Mouse (Mus musculus) hindbrain, embryonic 14.5 days (tissue): Measurements from ENCODE around the gene Gm28035. TPM values are rescaled to one million over a fixed set of nuclear protein-coding genes. Genes with fewer than 3 reads are reported as not detected.

Experiments
- ATAC-seq: fragments of 200-750 bp; cut with Nextera tagmentation; 2 replicates; pipeline ENCODE4 v1.8.0; 2017; ENCODE audit warnings: moderate number of reproducible peaks, mild to moderate bottlenecking, moderate TSS enrichment, moderate library complexity; ENCODE audit not compliant: low FRiP score
- DNase-seq: peaks from one replicate; pipeline ENCODE4 v3.0.0-alpha.2; 2015; ENCODE audit warnings: low spot score
- H3K27ac ChIP-seq: fragments of 300-500 bp; sonication (generic); 2 replicates; pipeline ENCODE4 v1.5.1; 2014; ENCODE audit warnings: mild to moderate bottlenecking, moderate library complexity
- H3K27me3 ChIP-seq: fragments of 300-500 bp; sonication (generic); 2 replicates; pipeline ENCODE4 v1.6.1; 2014; ENCODE audit warnings: mild to moderate bottlenecking, low read length, mixed read lengths; ENCODE audit not compliant: control insufficient read depth, insufficient read depth
- H3K36me3 ChIP-seq: fragments of 300-500 bp; sonication (generic); replicated peaks from 2 replicates; pipeline ENCODE4 v1.6.1; 2014; ENCODE audit not compliant: control insufficient read depth, insufficient read depth
- H3K4me1 ChIP-seq: fragments of 300-500 bp; sonication (generic); replicated peaks from 2 replicates; pipeline ENCODE4 v1.6.1; 2014; ENCODE audit warnings: antibody characterized with exemption, low read length, mixed read lengths; ENCODE audit not compliant: control insufficient read depth, insufficient read depth
- H3K4me2 ChIP-seq: fragments of 300-500 bp; sonication (generic); replicated peaks from 2 replicates; pipeline ENCODE4 v1.6.1; 2014; ENCODE audit warnings: mild to moderate bottlenecking, moderate library complexity
- H3K4me3 ChIP-seq: fragments of 300-500 bp; sonication (generic); replicated peaks from 2 replicates; pipeline ENCODE4 v1.5.1; 2014; ENCODE audit warnings: mild to moderate bottlenecking, low read length
- H3K9ac ChIP-seq: fragments of 300-500 bp; sonication (generic); 2 replicates; pipeline ENCODE4 v1.6.1; 2014
- H3K9me3 ChIP-seq: fragments of 300-500 bp; sonication (generic); 2 replicates; pipeline ENCODE4 v1.6.1; 2016; ENCODE audit warnings: low read length; ENCODE audit not compliant: control insufficient read depth
- WGBS: fragments of 180-500 bp; shearing (Covaris S2); extraction: QIAGEN DNeasy Blood & Tissue Kit; methylation state at CpG from one replicate; pipeline ENCODE4 v1.1.7; 2014; 5-methylcytosine and 5-hydroxymethylcytosine counted together
- polyA plus RNA-seq: library from polyadenylated mRNA; unstranded; fragments of >200 nt; fragmentation: Nextera tagmentation; extraction: Ambion mirVana; gene quantifications from 2 replicates; pipeline ENCODE4 v1.2.1, GENCODE M21; 2014

The Gm28035 gene
- polyA plus RNA-seq, 1 experiment from 2014 or later = 0.07 TPM

DNA sequence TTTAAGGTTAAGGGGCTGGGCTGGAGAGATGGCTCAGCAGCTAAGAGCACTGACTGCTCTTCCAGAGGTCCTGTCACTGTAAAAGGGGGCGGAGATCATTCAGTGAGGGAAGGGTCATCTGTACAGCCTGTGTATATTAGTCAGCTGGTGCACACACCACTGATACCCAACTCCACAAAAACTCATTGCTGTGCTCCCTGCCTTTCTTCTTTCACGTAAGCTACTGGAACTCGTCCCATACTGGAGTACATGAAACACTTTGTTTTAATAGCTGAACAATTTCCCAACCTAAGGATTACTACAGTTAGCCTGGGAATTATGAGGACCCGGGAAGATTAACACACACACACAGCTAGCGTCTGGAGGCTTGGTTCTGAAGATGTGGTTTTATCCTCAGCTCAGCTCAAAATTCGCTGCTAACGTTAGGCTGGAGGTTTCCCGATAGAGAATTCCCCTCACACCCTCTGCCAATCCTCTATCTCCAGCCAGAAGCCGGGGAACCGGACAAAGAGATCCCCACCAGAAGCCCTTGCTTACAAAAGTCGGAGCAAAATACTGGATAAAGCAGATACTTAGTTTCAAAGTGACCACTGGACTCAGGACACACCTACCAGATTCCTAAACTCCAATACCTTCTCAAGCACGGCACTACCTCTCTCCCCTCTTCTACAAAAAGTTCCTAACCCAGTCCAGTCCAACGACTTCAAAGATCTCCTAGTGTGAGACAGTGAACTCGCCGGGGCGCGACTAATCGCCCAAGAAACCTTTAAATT lies 3.8 kb upstream of the Gm28035 start:
- DNase-seq = peak; percentile 42
- Histone ChIP-seq H3K9ac (peak overlapping the region; percentile 86), H3K4me3 (peak overlapping the region; percentile 63), H3K27ac (peak overlapping the region; percentile 92), H3K9me3 (no peaks in the 10 kb centered on the region), H3K36me3 (peaks cover 15% of the 10 kb centered on the region), H3K4me1 (peaks cover 22% of the 10 kb centered on the region), H3K27me3 (no peaks in the 10 kb centered on the region), H3K4me2 (peak overlapping the region; percentile 84)
- WGBS = 4% methylated on average over 18 of the region's 18 CpGs
- no peak for ATAC-seq

DNA sequence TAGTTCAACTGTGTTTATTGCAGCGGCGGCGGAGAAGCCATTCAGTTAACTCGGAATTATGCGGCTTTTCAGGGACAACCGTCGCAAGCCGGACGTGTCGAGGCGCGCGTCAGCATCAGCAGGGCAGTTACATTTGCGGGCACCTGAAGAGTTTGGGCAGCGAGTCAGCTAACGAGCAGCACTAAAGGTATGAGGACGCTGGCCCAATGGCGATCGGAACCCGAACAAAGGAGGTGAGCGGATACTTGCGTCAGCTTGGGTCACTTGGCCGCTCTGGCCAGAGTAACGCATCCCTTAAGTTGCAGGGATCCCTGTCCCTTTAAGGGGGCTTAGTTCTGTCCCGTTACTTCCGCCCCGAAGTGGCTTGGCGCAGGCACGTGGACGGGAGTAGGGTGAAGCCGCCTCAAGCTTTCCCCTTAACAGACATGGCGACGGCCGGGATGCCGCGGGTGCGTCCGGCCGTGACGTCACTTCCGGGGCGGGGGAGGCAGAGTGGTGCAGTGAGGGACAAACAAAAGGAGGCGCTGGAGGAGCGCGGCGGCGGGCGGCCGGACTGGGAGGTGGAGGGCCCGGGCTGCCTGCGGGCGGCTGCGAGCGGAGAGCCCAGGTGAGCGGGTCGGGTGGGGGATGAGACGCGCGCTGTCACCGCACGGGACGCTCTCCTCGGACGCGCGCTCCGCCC lies 3.0 kb upstream of the Gm28035 start, which contains the start of gene Lrrc8a:
Gene Lrrc8a (plus strand): TSS at position 517 of the 682 bp plus-strand sequence.
- WGBS = under 1% methylated on average over 57 of the region's 67 CpGs
- Histone ChIP-seq H3K27ac (peak within 1 kb of the TSS; percentile 92), H3K4me1 (peaks cover 22% of the 10 kb centered on the region), H3K9me3 (no peaks in the 10 kb centered on the region), H3K27me3 (no peaks in the 10 kb centered on the region), H3K4me2 (peak within 1 kb of the TSS; percentile 84), H3K4me3 (peak within 1 kb of the TSS; percentile 63), H3K36me3 (peaks cover 22% of the 10 kb centered on the region), H3K9ac (peak within 1 kb of the TSS; percentile 86)
- peak; percentile 97 for ATAC-seq
- peak; percentile 99 for DNase-seq

DNA sequence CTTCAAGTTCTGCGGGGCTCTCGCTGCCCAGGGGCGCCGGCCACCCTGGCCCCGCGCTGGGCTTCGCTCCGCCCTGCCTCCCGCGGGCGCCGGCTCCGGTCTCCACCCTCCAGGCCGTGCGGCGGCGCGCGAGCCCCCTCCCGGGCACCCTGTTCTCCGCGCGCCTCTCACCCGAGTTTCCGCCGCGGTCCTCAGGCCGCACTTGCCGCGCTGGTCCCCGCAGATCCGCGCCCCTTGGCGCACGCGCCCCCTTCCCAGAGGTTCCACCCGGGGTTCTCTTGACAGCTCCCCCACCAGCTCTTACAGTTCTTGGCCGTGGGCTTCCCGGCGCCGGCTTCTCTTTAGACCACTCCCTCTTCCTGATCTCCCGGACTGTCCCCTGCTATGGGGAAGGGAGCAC lies 2.5 kb upstream of the Gm28035 start:
- ATAC-seq = peak; percentile 90
- Histone ChIP-seq H3K36me3 (peaks cover 27% of the 10 kb centered on the region), H3K4me1 (peaks cover 25% of the 10 kb centered on the region), H3K4me3 (peak overlapping the region; percentile 63), H3K9me3 (no peaks in the 10 kb centered on the region), H3K4me2 (peak overlapping the region; percentile 84), H3K27me3 (no peaks in the 10 kb centered on the region), H3K27ac (peak overlapping the region; percentile 92), H3K9ac (peak overlapping the region; percentile 86)
- WGBS = 1% methylated on average over 34 of the region's 42 CpGs
- peak; percentile 52 for DNase-seq

DNA sequence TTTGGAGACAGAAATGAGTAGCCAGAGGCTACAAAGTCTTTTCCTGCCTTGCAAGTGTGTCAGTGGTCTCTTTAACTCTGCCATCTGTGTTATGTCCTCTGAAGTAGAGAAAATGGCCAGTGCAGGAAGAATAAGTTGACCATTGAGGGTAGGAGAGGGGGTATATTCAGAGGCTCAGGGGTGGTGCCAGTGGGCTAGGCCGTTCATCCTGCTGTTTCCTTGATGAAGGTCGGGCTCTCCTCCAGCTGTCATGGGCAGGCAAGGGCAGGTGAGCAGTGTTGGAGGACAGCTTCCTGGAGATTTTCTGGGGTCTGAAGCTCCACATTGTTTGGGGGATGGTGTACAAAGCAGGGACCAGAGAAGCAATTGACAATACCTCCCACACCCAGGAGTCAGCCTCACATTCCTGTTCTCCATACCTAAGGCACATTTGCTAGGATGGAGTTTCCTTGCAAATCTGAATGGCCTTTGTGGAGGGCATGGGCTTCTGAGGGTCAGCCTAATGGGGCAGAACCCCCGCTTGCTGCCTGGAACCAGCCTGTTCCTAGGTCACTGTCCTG lies 1.4 kb upstream of the Gm28035 start:
- Histone ChIP-seq H3K27me3 (no peaks in the 10 kb centered on the region), H3K4me2 (peak overlapping the region; percentile 84), H3K27ac (no peak overlapping the region), H3K4me3 (peak overlapping the region; percentile 63), H3K4me1 (peaks cover 25% of the 10 kb centered on the region), H3K9me3 (no peaks in the 10 kb centered on the region), H3K9ac (peak overlapping the region; percentile 86), H3K36me3 (peaks cover 38% of the 10 kb centered on the region)
- ATAC-seq = no peak
- WGBS = 61% methylated on average over 3 of the region's 3 CpGs
- DNase-seq = no peak

DNA sequence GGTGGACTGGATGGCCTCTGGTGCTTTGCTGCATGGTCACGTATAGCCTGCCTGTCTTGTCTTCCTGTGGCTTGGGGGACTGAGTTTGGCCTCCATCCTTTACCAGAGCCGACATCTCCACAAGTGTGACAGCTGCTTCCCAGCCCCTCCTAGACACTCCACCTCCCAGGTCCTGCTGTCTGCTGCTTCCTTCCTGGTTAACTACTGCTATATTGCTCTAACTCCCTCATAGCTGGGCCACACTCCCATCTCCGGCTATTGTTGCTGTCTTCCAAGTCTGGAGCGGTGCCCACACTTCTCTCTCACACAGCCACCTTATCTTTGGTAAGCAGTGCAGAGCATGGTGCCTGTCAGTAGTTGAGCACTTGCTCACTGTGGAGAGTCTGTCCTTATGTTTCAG lies 590 bp upstream of the Gm28035 start:
- Histone ChIP-seq H3K36me3 (peaks cover 46% of the 10 kb centered on the region), H3K4me2 (0 out of 2 replicates have a peak overlapping the region, but pooled peaks have one; percentile 11), H3K4me1 (peaks cover 25% of the 10 kb centered on the region), H3K9me3 (no peaks in the 10 kb centered on the region), H3K27me3 (no peaks in the 10 kb centered on the region), H3K27ac (no peak overlapping the region), H3K4me3 (no peak overlapping the region), H3K9ac (peak overlapping the region; percentile 86; the same call in 1 of the 2 replicates)
- DNase-seq (no peak), ATAC-seq (no peak)
- whole genome bisulfite sequencing = 80% methylated on average over 4 of the region's 4 CpGs

DNA sequence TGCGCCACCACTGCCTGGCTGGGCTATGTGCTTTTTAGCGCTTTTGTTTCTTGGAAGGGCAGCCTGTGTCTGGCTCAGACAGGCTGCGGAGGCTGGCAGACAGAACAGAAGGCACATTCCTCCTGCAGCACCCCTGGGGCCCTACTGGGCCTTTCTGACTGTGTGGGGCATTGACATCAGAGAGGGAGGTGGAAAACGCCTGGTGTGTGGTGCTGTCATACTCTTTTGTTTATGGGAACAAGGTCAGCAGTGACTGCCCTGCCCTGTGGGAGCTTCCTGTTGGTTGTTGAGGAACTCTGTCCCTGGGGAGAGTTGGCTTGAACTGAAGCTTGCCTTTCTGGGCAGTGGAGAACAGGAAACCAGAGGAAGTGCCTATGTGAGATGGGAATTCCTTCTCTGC lies 2.1 kb downstream of the Gm28035 start:
- DNase-seq (peak; percentile 41), ATAC-seq (no peak)
- 33% methylated on average over 4 of the region's 4 CpGs for WGBS
- Histone ChIP-seq H3K4me2 (no peak overlapping the region), H3K4me1 (peaks cover 20% of the 10 kb centered on the region), H3K27me3 (no peaks in the 10 kb centered on the region), H3K27ac (no peak overlapping the region), H3K4me3 (no peak overlapping the region), H3K36me3 (peaks cover 61% of the 10 kb centered on the region), H3K9ac (no peak overlapping the region), H3K9me3 (no peaks in the 10 kb centered on the region)

DNA sequence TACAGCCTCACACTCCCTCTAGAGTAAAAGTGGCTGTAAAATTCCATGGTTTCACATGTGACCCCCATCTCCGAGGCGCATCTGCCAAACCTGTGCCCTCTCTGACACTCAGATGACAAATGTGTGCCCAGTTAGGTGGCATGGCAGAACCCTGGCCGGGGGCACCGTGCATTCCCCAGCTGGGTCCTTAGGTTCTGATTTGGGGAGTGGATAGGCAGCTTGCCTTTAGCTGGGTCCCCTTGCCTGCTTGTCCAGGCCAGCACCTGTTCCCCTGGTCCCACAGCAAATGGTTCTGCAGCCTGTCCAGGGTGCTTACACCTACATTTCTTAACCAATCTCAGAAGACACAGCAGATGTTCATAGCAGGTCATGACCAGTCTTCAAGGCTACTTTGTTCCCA lies 3.0 kb downstream of the Gm28035 start:
- no peaks in the 10 kb centered on the region for H3K9me3 ChIP-seq
- H3K9ac ChIP-seq = no peak overlapping the region
- peaks cover 19% of the 10 kb centered on the region for H3K4me1 ChIP-seq
- H3K4me2 ChIP-seq = no peak overlapping the region
- WGBS = 93% methylated on average over 4 of the region's 4 CpGs
- DNase-seq (no peak), ATAC-seq (no peak)
- no peak overlapping the region for H3K4me3 ChIP-seq
- peaks cover 65% of the 10 kb centered on the region for H3K36me3 ChIP-seq
- no peaks in the 10 kb centered on the region for H3K27me3 ChIP-seq
- no peak overlapping the region for H3K27ac ChIP-seq

DNA sequence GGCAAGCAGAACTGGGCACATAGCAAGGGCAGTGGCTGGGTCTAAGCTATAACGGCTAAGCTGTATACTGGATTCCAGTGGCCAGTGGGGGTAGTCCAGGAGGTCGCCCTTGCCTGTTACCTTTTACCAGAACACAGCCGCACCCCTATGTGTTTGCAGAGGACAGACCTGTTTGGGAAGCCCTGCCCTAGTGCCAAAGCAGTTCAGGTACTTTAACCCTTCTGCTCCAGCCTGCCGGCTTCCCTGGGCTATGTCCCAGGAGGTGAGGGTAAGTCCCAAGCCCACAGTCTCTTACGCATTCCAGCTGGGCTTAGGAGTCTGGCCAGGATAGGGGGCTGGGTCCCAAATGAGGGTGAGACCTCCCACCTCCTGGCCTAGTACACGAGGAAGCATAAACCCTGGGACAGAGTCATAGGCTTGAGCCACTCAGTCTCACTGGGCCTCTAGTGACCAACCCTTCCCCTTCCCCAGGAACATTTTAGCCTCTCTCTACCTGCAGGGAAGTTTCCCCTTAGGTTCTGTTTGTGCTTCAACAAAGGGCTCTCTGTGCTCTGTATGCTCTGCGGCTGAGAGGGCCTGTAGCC lies 4.3 kb downstream of the Gm28035 start:
- H3K36me3 ChIP-seq = peaks cover 78% of the 10 kb centered on the region
- DNase-seq = no peak

DNA sequence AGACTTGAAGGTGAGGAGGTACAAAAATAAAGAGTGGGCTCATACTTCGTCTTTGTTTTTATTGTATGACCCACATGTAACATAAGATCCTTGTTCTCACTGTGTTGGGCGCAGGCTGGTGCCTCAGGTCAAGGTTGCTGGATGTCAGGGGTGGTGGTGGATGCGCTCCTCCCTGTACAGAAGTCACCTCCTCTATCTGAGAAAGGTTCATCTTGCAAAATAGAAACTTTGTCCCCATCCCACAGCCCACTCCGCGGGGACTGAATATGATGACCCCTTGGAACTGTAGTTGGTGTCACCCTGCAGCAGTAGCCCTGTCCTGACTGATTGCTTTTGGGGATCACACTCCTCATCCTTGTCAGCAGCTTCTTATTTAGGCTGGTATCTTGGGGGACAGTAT lies 6.7 kb downstream of the Gm28035 start:
- ATAC-seq = no peak
- Histone ChIP-seq H3K9me3 (no peaks in the 10 kb centered on the region), H3K36me3 (peaks cover 82% of the 10 kb centered on the region), H3K27me3 (no peaks in the 10 kb centered on the region), H3K9ac (no peak overlapping the region), H3K4me1 (0 out of 2 replicates have a peak, but pooled peaks cover 4% of the 10 kb centered on the region), H3K27ac (no peak overlapping the region), H3K4me2 (no peak overlapping the region), H3K4me3 (no peak overlapping the region)
- WGBS = 91% methylated on average over 5 of the region's 5 CpGs
- no peak for DNase-seq

More for the DNA sequence above, 4.3 kb downstream of the Gm28035 start:
- Histone ChIP-seq H3K27ac (no peak overlapping the region), H3K4me2 (no peak overlapping the region), H3K9ac (no peak overlapping the region), H3K4me1 (peaks cover 6% of the 10 kb centered on the region; the same call in 1 of the 2 replicates), H3K27me3 (no peaks in the 10 kb centered on the region), H3K9me3 (no peaks in the 10 kb centered on the region), H3K4me3 (no peak overlapping the region)
- WGBS = 86% methylated on average over 7 of the region's 7 CpGs
- ATAC-seq = no peak
